Mouse (Mus musculus): ENCODE measurements around the gene Sptb. TPM values are rescaled to one million over a fixed set of nuclear protein-coding genes. Genes with fewer than 3 reads are reported as not detected.

The Sptb gene
- polyA plus RNA-seq, 1 experiment from 2014 or later: 8.0 TPM

DNA sequence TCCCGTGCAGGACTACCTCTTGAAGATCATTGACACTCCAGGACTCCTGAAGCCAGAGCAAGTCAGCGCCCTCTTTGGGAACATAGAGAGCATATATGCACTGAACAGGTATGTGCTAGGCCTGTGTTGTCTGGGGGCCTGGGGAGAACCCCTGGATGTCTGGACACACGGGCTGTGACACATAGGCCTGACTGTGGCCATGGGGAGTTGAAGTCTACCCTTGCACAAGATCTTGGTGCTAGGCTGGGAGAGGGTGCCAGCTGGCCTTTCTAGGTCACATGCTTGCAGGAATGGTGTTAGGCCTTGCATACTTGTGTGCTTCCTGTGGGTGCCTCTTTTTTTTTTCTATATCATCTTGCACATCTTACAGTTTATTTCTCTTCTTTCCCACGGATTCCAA, 148.2 kb downstream of the Sptb start:
- Histone ChIP-seq H3K27me3 (no peaks in the 10 kb centered on the region), H3K36me3 (no peaks in the 10 kb centered on the region), H3K9me3 (no peaks in the 10 kb centered on the region), H3K9ac (no peak overlapping the region), H3K27ac (replicated peaks) (no peak overlapping the region), H3K4me1 (replicated peaks) (no peaks in the 10 kb centered on the region), H3K4me3 (no peak overlapping the region), H3K4me2 (no peak overlapping the region)
- ATAC-seq (ENCODE audit: low FRiP score, low read depth): no peak
- WGBS: 85% methylated on average over 4 of the region's 4 CpGs

DNA sequence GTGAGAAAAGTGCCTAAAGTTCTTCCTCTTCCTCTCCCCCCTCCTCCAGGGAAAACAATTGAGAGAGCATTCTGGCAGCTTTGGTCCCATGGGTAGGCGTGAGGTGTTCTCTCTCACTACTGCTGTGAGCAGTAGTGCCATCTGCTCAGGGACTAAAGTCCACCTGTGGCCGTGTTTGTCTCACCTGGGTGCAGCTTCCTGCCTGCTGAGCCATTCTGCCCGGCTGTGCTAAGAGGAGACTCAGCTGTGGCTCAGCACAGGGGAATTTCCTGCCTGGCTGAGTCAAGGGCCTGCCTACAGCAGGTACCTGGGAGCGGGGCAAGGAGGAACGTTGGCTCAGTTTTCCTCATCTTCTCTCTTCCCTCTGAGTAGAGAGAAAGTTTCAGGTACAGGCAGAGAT, 152.1 kb downstream of the Sptb start:
- H3K4me2 ChIP-seq: no peak overlapping the region
- no peaks in the 10 kb centered on the region for H3K9me3 ChIP-seq
- H3K4me3 ChIP-seq: no peak overlapping the region
- H3K36me3 ChIP-seq: no peaks in the 10 kb centered on the region
- no peaks in the 10 kb centered on the region for H3K27me3 ChIP-seq
- H3K9ac ChIP-seq: no peak overlapping the region
- no peak overlapping the region for H3K27ac ChIP-seq (replicated peaks)
- WGBS: 75% methylated on average over 5 of the region's 5 CpGs
- no peak for ATAC-seq (ENCODE audit: low FRiP score, low read depth)
- H3K4me1 ChIP-seq (replicated peaks): peaks cover 9% of the 10 kb centered on the region; the same call in 1 of the 2 replicates

DNA sequence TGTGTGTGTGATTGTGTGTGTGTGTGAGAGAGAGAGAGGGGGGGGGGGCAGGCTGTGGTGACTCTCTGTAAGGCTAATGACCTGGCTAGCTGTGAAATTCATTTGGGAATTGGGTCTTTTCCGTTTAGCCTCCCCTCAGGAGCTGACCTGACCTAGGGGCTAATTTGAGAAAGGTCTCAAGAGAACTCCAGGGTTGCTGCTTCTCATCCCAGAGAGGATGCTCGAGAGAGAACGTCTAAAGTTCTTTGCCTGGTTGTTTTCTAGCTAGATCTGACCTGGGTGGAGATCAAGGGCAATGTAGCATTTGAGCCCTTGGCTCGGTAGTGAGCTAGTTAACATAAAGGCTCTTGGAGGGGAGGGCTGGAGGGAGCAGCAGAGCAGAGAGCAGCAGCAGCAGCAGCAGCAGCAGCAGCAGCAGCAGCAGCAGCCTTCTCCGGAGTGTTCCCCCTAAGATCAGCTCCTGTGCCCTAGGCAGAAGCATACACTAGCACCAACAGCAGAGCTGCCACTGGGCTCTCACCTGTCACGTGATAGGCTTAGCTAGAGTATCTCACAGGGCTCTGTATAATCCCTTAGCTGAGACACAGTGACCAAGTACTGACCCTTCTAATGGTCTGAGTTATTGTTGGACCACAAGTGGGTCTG, 153.5 kb downstream of the Sptb start:
- Histone ChIP-seq H3K4me1 (replicated peaks) (peaks cover 9% of the 10 kb centered on the region; the same call in 1 of the 2 replicates), H3K4me3 (no peak overlapping the region), H3K4me2 (no peak overlapping the region), H3K27me3 (no peaks in the 10 kb centered on the region), H3K9me3 (no peaks in the 10 kb centered on the region), H3K9ac (no peak overlapping the region), H3K27ac (replicated peaks) (no peak overlapping the region), H3K36me3 (no peaks in the 10 kb centered on the region)
- WGBS: 21% methylated on average over 6 of the region's 6 CpGs
- 0 out of 2 replicates have a peak, but pooled peaks have one; percentile 29 for ATAC-seq (ENCODE audit: low FRiP score, low read depth)

DNA sequence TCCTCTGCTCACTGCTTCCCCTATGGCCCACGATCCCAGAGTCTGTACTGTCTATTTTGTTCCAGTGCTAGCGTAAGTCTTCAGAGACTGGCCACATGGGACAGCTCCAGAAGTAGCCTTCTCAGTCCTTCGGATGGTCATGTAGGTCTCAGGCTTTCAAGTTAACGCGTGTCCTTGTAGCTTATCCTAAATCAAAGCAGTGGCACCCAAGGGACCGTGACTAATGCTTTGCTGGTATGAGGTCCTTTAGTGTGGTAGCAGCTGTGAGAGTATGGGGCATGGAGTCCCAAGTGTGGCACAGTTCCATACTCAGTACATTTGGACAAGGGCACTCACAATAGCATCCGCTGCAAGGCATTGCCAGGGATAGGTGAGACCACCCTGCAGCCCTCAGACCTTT, 154.2 kb downstream of the Sptb start:
- no peak overlapping the region for H3K9ac ChIP-seq
- H3K36me3 ChIP-seq: no peaks in the 10 kb centered on the region
- 69% methylated on average over 7 of the region's 7 CpGs for WGBS
- no peak for ATAC-seq (ENCODE audit: low FRiP score, low read depth)
- no peaks in the 10 kb centered on the region for H3K9me3 ChIP-seq
- peaks cover 9% of the 10 kb centered on the region; the same call in 1 of the 2 replicates for H3K4me1 ChIP-seq (replicated peaks)
- no peak overlapping the region for H3K4me2 ChIP-seq
- no peak overlapping the region for H3K27ac ChIP-seq (replicated peaks)
- no peaks in the 10 kb centered on the region for H3K27me3 ChIP-seq
- no peak overlapping the region for H3K4me3 ChIP-seq

DNA sequence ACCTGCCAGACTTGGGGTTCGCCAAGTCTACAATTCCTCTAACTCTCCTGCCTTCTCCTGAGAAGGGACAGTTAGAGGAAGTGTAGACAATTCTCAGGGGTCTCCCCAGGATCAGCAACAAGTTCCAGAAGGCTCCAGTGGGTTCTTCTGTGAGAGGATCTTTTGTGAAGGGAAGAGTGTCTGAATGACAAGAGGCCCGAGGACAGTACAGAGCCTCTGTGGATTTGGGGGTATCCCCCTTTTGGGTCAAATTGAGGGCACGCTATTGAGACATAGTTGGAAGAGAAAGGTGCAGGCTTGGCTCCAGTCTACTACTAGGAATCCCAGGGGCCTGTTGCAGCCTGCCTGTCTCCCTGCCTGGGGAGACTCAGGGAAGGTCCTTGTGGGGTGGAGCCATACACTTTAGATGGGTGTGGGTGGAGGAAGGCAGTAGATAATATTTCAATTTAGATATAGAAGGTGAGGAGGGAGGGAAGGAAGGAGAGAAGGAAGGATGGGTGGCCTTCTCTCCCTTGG, 155.4 kb downstream of the Sptb start:
- 90% methylated on average over 3 of the region's 3 CpGs for WGBS
- Histone ChIP-seq H3K36me3 (no peaks in the 10 kb centered on the region), H3K4me1 (replicated peaks) (peaks cover 9% of the 10 kb centered on the region; the same call in 1 of the 2 replicates), H3K9ac (no peak overlapping the region), H3K4me2 (no peak overlapping the region), H3K27me3 (no peaks in the 10 kb centered on the region), H3K27ac (replicated peaks) (no peak overlapping the region), H3K9me3 (no peaks in the 10 kb centered on the region), H3K4me3 (no peak overlapping the region)
- ATAC-seq (ENCODE audit: low FRiP score, low read depth): no peak

DNA sequence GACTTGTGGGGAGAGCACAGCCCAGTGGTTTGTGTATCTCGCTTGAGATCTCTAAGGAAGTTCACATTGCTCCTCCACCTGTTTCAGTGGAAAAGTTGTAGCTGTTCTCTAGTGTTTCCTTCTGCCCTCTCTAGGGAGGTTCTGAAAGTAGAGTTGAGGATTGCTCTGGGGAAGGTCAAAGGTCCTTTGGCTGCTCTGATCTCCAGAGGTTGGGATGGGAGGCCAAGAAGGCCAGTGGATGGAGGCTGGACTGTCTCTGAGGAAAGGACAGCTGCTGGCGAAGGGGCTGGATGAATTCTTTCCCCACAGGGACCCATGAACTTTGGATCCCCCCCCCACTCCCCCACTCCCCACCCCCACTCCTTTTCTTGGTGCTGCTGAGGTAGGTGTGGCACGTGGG, 156.0 kb downstream of the Sptb start:
- no peaks in the 10 kb centered on the region for H3K36me3 ChIP-seq
- H3K9me3 ChIP-seq: no peaks in the 10 kb centered on the region
- no peak overlapping the region for H3K27ac ChIP-seq (replicated peaks)
- no peak overlapping the region for H3K4me2 ChIP-seq
- no peak for ATAC-seq (ENCODE audit: low FRiP score, low read depth)
- H3K27me3 ChIP-seq: no peaks in the 10 kb centered on the region
- H3K9ac ChIP-seq: no peak overlapping the region
- H3K4me3 ChIP-seq: no peak overlapping the region
- 78% methylated on average over 3 of the region's 3 CpGs for WGBS
- peaks cover 9% of the 10 kb centered on the region; the same call in 1 of the 2 replicates for H3K4me1 ChIP-seq (replicated peaks)

DNA sequence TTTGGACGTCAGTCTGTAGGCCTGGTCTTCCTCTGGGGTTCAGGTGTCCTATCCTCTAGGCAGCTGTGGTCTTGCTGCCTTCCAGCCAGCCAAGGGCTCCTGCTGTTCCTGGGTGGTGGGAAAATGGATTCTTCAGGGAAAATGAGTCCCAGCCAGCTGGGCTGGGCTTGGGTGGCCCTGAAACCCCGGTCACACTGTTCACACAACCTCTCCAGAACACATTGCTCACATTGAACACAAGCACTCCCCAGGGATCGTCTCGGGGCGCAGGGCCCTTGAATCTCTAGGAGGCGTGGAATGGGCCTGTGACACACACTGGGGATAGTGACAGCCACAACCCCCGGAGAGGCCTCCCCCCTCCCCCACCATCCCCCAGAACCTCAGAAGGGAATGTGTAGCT, 156.4 kb downstream of the Sptb start:
- H3K27ac ChIP-seq (replicated peaks): no peak overlapping the region
- ATAC-seq (ENCODE audit: low FRiP score, low read depth): no peak
- no peaks in the 10 kb centered on the region for H3K27me3 ChIP-seq
- no peak overlapping the region for H3K4me2 ChIP-seq
- no peaks in the 10 kb centered on the region for H3K36me3 ChIP-seq
- H3K9ac ChIP-seq: no peak overlapping the region
- peaks cover 9% of the 10 kb centered on the region; the same call in 1 of the 2 replicates for H3K4me1 ChIP-seq (replicated peaks)
- WGBS: 76% methylated on average over 7 of the region's 7 CpGs
- no peak overlapping the region for H3K4me3 ChIP-seq
- H3K9me3 ChIP-seq: no peaks in the 10 kb centered on the region

DNA sequence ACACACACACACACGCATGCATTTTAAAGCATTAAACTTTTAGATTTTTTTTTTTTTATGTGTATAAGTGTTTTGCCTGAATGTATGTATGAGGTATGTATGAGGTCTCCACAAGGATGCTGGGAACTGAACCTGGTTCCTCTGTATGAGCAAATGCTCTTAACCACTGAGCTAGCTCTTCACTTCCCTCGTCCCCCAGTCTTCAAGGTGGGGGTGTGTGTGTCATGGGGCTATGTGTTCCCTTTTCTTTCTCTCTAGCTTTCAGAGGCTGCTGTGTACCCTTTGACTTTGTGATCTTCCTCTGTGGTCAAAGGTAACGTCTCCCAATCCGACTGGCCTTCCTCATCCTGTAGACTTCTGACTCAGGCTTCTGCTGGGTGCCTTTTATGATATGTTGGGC, 157.4 kb downstream of the Sptb start:
- Histone ChIP-seq H3K4me2 (no peak overlapping the region), H3K4me3 (no peak overlapping the region), H3K27ac (replicated peaks) (no peak overlapping the region), H3K27me3 (no peaks in the 10 kb centered on the region; the same call in 1 of the 2 replicates), H3K9ac (no peak overlapping the region), H3K36me3 (no peaks in the 10 kb centered on the region), H3K9me3 (no peaks in the 10 kb centered on the region), H3K4me1 (replicated peaks) (peaks cover 11% of the 10 kb centered on the region; the same call in 1 of the 2 replicates)
- no peak for ATAC-seq (ENCODE audit: low FRiP score, low read depth)
- WGBS: 93% methylated on average over 4 of the region's 4 CpGs

DNA sequence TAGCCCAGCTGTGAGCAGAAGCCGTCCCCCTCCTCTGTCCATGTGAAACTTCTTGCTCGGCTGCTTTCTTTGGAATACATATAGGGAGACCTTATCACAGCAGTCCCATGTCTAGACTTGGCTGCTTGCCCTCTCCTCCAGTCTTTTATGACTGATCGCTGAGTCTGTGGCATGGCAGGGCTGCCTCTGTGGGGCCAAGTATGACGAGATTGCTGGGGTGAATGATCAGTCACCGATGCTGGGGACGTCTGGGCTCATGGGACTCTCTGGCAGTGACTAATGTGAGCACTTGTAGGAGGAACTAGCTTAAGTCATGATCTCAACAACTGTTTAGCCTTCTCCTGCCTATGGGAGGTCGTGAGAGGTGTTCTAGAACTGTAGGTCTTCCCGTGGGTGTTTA, 158.0 kb downstream of the Sptb start:
- WGBS: 55% methylated on average over 8 of the region's 8 CpGs
- Histone ChIP-seq H3K36me3 (no peaks in the 10 kb centered on the region), H3K9me3 (no peaks in the 10 kb centered on the region), H3K9ac (no peak overlapping the region), H3K4me1 (replicated peaks) (peaks cover 18% of the 10 kb centered on the region; the same call in 1 of the 2 replicates), H3K27ac (replicated peaks) (no peak overlapping the region), H3K4me3 (no peak overlapping the region), H3K4me2 (no peak overlapping the region), H3K27me3 (no peaks in the 10 kb centered on the region; the same call in 1 of the 2 replicates)
- ATAC-seq (ENCODE audit: low FRiP score, low read depth): no peak

DNA sequence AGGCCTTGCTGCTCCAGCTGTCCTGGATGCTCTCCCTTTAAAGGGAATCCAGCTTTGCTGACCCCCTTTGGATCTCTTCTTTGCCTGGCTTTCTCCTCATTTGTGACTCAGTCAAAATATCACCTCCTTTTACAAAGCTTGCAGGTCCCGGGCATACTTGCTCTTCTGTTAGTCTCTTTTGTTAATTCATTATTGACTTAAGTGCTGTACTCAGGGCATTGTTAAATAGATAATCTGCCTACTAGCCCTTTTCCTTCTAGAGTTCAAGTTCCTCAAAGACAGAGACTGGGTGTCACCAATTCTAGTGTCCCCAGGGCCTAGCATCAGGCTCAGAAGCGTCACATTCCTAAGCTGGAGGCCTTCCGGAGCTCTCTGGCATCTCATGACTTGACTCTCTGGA, 161.1 kb downstream of the Sptb start:
- Histone ChIP-seq H3K4me1 (replicated peaks) (peaks cover 24% of the 10 kb centered on the region), H3K9me3 (no peaks in the 10 kb centered on the region), H3K27me3 (peaks cover 12% of the 10 kb centered on the region), H3K4me3 (no peak overlapping the region), H3K27ac (replicated peaks) (no peak overlapping the region), H3K9ac (no peak overlapping the region), H3K4me2 (no peak overlapping the region), H3K36me3 (no peaks in the 10 kb centered on the region)
- 81% methylated on average over 3 of the region's 3 CpGs for WGBS
- ATAC-seq (ENCODE audit: low FRiP score, low read depth): no peak

DNA sequence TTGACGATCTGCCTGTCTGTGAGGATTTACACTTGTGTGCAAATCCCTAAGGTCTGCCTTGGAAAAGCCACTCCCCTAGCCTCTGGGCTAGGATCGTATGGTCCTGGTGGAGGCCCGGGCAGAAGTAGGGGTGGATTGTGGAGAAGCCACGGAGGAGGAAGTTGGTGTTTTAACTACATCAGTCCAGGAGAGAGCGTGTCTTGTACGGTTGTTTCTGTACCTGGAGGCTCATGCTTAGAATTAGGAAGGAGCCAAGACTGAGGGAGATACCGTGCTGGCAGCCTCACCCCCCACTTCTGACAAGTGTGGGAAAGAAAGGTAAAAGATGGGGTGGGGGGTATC, 162.3 kb downstream of the Sptb start:
- Histone ChIP-seq H3K4me1 (replicated peaks) (peaks cover 24% of the 10 kb centered on the region), H3K27me3 (peaks cover 12% of the 10 kb centered on the region), H3K4me3 (no peak overlapping the region), H3K27ac (replicated peaks) (no peak overlapping the region), H3K9me3 (no peaks in the 10 kb centered on the region), H3K4me2 (peak overlapping the region; percentile 51; the same call in 1 of the 2 replicates), H3K36me3 (no peaks in the 10 kb centered on the region), H3K9ac (no peak overlapping the region)
- no peak for ATAC-seq (ENCODE audit: low FRiP score, low read depth)
- 31% methylated on average over 7 of the region's 7 CpGs for WGBS

DNA sequence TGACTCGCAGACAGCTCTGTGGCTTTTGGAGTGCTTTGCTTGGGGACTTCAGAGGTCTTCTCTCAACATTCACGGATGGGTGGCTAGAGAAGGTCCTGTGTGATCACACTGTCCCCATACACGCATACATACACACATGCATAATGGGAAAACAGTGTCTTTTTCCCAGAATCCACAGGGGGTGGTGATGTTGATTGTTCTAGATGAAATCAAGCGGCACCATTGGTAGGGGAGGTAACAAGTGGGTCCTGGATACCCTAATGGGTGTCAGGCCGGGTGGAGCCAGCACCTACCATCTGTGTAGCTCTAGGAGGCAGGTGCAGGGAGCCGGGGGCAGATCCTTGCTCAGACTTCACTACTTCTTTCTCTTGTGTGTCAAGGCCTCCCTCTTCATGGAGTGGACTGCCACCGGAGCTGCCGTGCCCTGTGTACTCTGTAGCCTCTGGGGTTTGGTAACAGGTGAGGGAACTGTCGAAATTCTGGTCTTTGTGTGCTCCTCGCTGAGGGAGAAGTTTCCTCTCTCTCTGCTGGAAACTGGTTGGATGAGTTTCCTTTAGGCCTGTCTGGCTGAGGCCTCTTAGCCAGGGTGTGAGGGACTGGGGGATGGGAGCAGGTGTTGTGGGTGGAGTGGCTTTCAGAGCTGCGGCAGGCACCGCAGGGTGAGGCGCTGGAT, 162.8 kb downstream of the Sptb start:
- 28% methylated on average over 13 of the region's 13 CpGs for WGBS
- H3K4me2 ChIP-seq: peak overlapping the region; percentile 51
- H3K9me3 ChIP-seq: no peaks in the 10 kb centered on the region
- H3K4me3 ChIP-seq: no peak overlapping the region; the same call in 1 of the 2 replicates
- peaks cover 24% of the 10 kb centered on the region for H3K4me1 ChIP-seq (replicated peaks)
- ATAC-seq (ENCODE audit: low FRiP score, low read depth): no peak
- peaks cover 12% of the 10 kb centered on the region for H3K27me3 ChIP-seq
- no peak overlapping the region for H3K9ac ChIP-seq
- no peak overlapping the region for H3K27ac ChIP-seq (replicated peaks)
- no peaks in the 10 kb centered on the region for H3K36me3 ChIP-seq

Data from hindbrain, embryonic 15.5 days (tissue).